Mouse (Mus musculus) liver, embryonic 15.5 days (tissue): ENCODE measurements around the gene Slc7a7. TPM values are rescaled to one million over a fixed set of nuclear protein-coding genes. Genes with fewer than 3 reads are reported as not detected.

ENCODE experiments used
- polyA plus RNA-seq: library from polyadenylated mRNA; unstranded; fragments of >200 nt; fragmentation: Nextera tagmentation; extraction: Ambion mirVana; gene quantifications from 2 replicates; pipeline ENCODE4 v1.2.1, GENCODE M21; 2015

Gene Slc7a7
- polyA plus RNA-seq, 1 experiment from 2014 or later = 10.5 TPM

Other genes starting within 250 kb of the Slc7a7 start
- 202 and 204 TPM in 2 replicates for gene Dad1, start 163.7 kb downstream of the Slc7a7 start, polyA plus RNA-seq
- 19.0 and 21.4 TPM in 2 replicates for gene Abhd4, start 163.6 kb downstream of the Slc7a7 start, polyA plus RNA-seq
- gene Olfr49, start 132.8 kb downstream of the Slc7a7 start, polyA plus RNA-seq = not detected in 2 replicates
- gene Oxa1l, start 56.9 kb downstream of the Slc7a7 start, polyA plus RNA-seq = 16.0 and 17.2 TPM in 2 replicates
- gene Mrpl52, start 9.1 kb upstream of the Slc7a7 start, polyA plus RNA-seq = 128 and 168 TPM in 2 replicates
- 22.6 and 24.7 TPM in 2 replicates for gene Mmp14, start 13.8 kb upstream of the Slc7a7 start, polyA plus RNA-seq
- gene Lrp10, start 46.4 kb upstream of the Slc7a7 start, polyA plus RNA-seq = 21.2 and 23.0 TPM in 2 replicates
- 0.20 and 0.23 TPM in 2 replicates for gene Rem2, start 58.3 kb upstream of the Slc7a7 start, polyA plus RNA-seq
- gene Prmt5, start 99.7 kb upstream of the Slc7a7 start, polyA plus RNA-seq = 25.1 and 26.3 TPM in 2 replicates
- gene Haus4, start 136.8 kb upstream of the Slc7a7 start, polyA plus RNA-seq = 33.7 and 34.1 TPM in 2 replicates
- 5.6 TPM in 2 replicates for gene Ajuba, start 159.8 kb upstream of the Slc7a7 start, polyA plus RNA-seq
- gene 4931414P19Rik, start 188.2 kb upstream of the Slc7a7 start, polyA plus RNA-seq = 1.9 and 2.9 TPM in 2 replicates
- gene Psmb5, start 200.2 kb upstream of the Slc7a7 start, polyA plus RNA-seq = 204 and 211 TPM in 2 replicates
- gene Psmb11, start 203.7 kb upstream of the Slc7a7 start, polyA plus RNA-seq = not detected in 2 replicates
- not detected in 2 replicates for gene Gm17606, start 223.2 kb upstream of the Slc7a7 start, polyA plus RNA-seq
- 0.16 and 0.35 TPM in 2 replicates for gene Cdh24, start 223.6 kb upstream of the Slc7a7 start, polyA plus RNA-seq